Mouse (Mus musculus) right cerebral cortex, postnatal 25 days (tissue): Measurements from ENCODE around the gene Zfp950.
"Not testable (repeated sequence)": the region's sequence is repeated elsewhere in the genome, so short reads cannot be mapped to it uniquely, and the experiment has no call there.

Source experiments
- DNase-seq: peaks from one replicate; pipeline ENCODE4 v3.0.0; 2022

Gene Zfp950

DNA sequence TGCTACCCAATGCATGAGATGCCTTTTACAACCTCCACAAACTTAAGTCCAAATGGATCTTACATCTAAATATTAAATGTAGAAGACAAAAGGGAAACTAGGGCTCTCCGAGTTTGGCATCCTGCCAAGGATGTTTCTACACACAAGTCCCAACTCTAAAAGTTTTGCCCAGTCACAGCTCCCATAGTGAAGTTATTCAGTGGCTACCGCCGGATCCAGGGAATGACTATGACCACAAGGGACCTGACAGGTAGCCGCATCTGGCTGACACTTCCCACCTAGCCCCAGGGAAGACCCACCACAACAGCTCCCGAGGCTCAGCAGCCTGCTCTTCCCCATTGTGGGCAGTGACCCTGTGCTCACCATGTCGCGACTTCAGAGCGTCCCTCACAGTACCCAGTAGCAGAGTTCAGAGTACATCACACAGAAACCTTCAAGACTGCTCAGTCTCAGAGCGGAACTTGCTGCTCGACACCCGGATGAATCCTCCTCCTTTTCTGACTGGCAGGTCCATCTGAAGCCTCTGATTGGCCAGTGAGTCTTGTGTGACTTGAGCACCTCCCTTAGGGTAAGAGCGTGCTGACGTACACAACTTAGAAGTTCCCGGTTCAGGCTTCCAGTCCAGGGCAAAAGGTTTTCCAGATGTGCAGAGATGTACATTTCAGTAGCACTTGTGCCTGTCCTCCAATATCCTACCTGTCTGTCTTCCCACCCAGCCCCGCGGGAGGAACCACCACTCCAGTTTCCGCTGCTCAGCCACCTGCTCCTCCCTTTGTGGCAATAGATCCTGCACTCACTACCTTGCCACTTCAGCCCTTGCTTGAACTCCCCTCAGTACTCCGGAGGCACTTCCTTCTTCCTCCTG lies at the start of gene Zfp950:
Zfp950 (minus strand) TSS at position 499 of the 865 bp plus-strand sequence.
- DNase-seq = peak; percentile 83

DNA sequence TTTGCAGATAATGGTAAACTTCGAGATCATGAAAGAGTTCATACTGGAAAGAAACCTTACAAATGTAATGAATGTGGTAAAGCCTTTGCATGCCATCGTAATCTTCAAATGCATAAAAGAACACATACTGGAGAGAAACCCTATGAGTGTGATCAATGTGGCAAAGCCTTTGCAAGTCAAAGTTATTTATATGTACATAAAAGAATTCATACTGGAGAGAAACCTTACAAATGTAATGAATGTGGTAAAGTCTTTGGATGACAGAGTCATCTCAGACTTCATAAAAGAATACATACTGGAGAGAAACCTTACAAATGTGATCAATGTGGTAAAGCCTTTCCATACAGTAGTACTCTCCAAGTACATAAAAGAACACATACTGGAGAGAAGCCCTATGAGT lies 43.0 kb upstream of the Zfp950 start, which contains the start of gene Gm6020:
Gm6020 (plus strand) TSS at position 301 of the 400 bp plus-strand sequence.
- not testable (repeated sequence) for DNase-seq

DNA sequence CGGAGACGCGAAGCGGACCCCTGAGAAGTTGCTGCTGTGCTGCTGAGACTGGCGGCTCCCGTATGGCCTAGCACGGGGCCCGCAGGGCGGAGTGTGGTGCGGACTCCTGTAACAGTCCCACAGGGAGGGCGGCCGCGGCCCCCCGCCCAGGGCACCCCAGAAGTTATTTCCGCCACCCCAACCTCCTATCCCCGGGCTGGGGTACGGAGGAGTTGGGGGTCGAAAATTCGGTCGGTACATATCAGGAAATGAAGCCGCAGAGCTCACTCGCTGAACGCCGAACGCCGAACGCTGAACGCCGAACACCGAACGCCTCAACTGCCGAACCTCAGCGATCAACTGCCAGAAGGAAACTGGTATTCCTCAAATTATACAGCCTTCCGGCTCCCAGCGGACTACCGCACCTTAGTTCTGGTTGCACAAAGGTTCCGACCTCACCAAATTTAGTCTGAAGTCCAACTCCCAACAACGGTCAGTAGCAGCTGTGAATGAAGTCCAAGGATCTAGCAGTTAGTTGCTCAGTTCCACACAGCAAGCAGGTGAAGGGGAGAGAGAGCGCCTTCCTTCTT lies 35.2 kb upstream of the Zfp950 start, which contains the start of gene Gm7102:
Gm7102 (minus strand) TSS at position 554 of the 569 bp plus-strand sequence.
- DNase-seq = no peak

DNA sequence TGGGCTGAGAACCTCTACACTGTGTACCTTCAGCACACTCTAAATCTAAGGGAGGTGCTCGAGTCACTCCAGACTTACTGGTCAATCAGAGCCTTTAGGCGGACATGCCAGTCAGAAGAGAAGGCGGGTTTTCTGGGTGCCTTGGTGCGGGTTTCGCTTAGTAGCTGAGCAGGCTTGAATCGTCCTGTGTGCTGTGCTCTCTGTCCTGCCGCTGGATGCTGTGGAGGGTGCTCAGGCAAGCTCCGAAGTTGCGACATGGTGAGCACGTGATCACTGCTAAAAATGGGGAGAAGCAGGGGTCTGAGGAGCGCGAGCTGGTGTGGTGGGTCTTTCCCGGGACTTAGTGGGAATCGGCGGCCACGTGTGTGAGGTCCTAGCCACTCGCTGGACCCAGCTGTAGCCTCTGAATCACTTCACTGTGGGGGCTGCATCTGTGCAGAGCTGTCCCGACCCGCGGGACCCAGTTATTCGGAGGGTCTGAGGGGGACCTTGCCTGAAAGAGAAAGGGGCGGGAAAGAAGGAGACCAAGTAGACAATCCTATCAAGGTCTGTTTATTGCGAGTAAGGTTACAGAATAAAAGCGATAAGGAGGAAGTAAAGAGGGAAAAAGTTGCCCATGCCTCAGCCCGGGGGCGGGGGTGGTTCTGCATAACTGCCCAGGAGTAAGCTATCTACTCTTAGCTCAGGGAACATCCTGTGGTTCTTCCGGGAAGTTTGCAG lies 11.2 kb upstream of the Zfp950 start:
- no peak for DNase-seq

DNA sequence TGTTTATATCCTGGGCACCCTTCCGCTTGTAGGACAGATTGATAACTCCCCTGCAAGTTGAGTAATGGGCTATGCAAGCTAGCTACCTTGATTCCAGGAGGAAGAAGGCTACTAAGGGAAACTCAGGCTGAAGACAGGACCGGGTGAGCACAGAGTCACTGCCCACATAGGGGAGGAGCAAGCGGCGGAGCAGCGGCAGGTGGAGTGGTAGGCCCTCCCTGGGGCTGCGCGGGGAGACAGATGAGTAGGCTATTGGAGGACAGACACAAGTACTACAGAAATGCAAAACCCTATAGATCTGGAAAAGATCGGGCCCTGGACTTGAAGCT lies 10.7 kb upstream of the Zfp950 start:
- no peak for DNase-seq

DNA sequence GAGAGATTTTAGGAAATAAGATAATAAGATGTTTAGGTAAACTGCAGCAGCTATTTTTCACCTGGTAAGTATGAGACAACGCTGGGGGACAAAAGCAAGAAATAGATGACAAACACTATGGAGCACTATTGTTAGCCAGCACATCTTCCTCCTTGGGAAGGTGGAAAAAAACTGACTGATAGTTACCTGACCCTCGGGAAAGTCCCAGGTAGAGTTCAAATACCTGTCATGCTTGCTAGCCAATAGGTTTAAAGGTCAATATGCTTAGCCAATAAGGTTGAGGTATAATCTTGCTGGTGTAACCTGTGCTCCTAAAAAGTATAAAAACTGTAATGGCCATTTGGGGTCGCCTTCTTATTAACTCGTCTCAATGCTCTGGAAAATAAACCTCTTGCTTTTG lies 659 bp upstream of the Zfp950 start:
- no peak for DNase-seq

DNA sequence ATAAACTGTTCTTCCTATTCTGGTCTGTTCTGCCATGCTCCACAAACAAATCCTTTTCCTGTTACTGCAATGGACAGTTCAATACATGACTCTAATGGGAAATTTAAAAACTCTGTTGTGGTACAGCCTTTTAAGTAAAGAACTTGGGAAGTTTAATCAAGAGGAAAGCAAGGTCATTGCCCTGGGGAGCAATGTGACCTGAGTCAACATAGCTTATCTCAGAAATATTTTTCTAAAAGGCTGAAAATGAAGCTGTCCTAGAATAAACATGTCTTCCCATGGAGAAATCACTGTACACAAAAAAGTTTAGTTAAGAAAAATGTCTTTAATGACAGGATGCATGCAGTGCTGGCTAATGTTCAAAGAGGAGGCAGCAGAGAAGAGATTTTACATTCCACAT lies 2.0 kb downstream of the Zfp950 start:
- no peak for DNase-seq

DNA sequence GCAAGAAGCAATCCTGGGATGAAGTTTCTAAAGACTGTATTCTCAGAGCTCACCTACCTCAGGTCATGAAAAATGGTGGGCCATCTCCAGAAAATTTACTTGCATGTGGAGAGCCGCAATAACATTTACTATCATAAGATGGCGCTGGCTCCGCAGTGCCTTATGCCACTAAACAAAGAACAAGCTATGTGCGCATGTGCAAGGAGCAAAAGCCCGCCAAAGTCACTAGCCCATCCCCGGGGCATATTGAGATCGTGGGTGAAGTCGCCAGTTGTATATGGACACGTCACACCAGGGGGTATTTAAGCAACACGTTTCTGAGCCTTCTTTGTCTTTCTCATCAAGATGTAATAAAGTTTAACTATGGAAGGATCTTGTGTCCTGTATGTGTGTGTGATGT lies 9.5 kb downstream of the Zfp950 start:
- DNase-seq = no peak

DNA sequence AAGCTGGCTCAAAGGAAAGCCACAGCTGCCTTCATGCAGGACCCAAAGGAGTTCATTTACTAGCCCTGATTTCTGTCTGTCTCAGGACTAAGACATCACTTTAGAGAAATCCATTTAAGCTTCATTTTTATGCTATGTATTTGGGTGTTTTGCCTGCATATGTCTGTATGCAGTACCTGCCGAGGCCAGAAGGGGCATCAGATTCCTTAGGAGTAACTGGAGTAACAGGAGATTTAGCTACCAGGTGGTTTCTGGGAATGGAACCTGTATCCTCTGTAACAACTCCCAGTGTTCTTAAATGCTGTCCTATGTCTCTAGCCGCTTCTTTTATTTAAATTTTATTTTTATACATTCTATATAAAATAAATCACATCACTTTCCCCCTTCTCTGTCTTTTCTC lies 30.5 kb downstream of the Zfp950 start:
- DNase-seq = no peak

DNA sequence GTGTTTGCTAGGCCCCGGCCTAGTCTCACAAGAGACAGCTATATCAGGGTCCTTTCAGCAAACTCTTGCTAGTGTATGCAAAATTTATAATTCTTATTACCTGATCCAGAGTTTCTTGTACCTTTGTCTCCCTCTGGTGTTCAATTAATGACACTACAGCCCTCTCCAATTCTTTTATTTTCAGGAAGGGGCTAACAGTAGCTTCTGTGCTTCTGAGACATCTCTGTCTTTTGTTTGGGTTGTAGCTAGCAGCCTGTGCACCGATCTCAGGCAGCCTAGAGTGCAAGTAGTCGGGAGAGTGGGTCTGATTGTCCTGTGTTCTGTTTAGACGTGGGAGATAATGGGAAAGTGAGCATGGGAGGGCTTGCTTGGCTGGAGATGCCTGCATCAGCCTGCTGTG lies 42.9 kb downstream of the Zfp950 start:
- DNase-seq = no peak

DNA sequence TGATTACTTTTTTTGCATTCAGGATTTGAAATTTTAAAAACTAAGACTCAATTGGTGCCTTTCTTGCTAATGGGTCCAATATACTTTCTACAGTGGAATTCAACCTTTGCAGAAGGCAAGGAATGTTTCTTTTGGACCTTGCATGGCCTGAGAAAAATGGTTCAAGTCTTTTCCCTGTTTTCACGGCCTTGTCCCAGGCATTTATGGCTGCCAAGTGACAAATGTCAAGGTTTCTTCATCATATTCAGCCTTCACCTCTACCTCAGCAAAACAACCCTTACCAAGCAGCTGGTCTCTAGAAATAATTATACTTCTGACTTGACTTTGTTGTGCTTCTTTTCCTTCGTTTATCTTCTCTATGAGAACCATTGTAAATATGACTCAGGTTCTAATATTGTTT lies 43.9 kb downstream of the Zfp950 start:
- no peak for DNase-seq

DNA sequence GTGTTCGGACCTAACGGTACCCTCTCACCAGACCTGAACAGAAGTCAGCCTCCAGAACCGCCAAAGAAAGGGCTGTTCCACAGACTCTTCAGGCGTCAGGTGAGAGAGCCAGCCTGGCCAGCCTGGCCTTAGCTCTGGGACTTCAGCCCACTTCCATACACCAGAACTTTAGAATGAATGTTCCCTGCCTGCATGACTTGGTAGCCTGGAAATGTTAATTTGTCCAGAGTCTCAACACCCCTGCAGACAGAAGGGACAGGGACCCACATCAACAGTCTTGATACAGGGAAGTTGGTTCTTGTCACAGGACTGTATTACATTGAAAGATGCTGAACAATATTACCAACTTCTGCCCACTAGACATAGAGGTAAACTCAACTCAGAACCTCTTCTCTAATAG lies 50.1 kb downstream of the Zfp950 start:
- no peak for DNase-seq

DNA sequence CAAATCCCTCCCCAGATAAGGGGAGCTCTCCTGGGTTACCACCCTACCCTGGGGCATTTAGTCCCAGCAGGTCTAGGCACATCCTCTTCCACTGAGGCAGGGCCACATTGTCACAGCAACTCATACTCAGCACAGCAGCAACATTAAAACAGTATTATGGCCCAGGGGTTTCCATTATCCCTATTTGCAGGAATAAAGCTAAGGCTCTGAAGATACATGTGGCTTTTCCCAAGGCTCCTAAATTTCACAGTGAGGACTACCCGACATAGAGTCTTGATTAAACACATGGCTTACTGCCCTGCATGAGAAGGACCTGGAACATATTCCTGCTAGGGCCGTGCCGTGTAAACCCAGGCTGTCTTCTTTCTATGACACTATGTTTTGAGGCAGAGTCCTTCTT lies 51.6 kb downstream of the Zfp950 start:
- DNase-seq = no peak

DNA sequence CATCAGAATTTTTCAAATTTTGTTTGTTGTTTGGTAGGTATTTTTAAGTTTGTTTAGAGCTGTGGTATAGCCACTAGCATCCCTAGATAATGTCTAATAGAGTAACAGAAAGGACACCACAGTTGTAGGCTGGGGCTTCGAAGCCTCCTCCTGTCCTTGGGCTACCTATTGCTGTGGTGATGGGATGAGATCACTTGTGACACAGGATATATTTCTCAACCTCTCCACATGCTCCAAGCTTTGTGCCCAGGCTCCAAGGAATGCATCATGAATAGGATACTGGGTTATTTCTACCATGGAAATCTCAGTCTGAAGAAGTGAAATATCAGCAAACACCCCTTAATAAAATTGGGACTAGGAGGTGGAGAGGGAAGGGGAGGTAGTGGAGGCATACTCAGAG lies 52.9 kb downstream of the Zfp950 start:
- no peak for DNase-seq

DNA sequence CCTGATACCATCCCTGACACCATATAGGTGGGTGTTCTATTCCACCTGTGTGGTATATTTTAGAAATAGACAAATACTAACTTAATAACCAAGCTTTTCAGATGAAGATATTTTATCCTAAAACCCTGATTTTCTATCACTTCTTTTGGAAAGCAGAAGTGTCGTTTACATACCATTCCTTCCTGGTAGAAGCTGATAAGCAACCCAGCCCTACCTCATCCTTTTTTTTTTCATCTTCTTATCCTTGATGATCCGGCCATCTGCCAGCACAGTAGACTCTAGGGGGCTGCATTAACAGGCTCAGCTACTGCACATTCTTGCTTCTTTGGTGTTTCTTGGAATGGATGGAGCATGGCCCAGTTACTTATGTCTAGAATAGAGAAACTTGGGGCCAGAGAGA lies 55.4 kb downstream of the Zfp950 start:
- DNase-seq = no peak

DNA sequence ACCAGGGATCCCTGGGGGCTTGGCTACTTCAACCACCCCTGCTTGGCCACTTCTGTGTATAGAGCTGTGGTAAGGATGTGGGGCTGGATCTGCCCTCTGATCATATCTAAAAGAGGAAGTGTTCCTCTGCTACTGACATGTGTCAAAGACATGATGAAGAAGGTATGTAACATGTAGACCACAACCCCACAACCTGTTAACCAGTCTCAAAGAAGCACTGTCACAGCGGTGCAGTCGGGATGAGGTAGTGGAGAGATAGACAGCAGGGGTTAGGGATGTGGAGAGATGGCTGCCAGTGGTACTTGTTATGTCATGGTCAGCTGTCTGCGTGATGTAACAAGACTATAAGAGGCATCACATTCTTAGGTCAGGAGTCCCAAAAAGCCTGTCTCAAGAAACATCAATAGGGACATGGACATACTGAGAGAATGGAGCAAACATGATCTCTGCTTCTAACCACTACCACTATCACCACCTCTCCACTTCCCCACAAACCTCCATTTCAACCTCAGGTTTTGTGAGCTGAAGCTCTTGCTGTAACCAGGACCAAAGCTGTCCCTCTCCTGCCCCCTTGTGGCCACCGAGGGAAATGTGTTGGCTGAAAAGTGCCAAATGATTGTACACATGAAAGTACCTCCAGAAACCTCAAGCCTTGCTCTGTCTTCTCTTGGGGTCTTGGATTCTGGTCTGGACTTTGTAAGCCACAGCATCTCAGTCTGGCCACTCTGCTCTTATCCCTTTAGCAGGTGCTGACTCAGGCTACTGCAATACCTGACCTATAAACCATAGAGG lies 56.3 kb downstream of the Zfp950 start:
- peak; percentile 82 for DNase-seq

DNA sequence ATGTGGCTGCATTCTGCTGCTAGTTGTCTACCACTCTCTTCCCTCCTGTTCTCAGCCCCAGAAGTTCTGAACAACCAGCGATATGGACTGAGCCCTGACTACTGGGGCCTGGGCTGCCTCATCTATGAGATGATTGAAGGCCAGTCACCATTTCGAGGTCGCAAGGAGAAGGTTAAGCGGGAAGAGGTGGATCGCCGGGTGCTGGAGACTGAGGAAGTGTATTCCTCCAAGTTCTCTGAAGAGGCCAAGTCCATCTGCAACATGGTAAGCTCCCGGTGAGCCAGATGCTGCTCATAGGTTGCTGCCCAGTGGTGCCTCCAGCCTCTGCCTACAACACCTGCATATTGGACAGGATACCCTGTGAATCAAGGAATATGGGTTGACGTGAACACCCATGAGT lies 57.6 kb downstream of the Zfp950 start:
- DNase-seq = no peak

DNA sequence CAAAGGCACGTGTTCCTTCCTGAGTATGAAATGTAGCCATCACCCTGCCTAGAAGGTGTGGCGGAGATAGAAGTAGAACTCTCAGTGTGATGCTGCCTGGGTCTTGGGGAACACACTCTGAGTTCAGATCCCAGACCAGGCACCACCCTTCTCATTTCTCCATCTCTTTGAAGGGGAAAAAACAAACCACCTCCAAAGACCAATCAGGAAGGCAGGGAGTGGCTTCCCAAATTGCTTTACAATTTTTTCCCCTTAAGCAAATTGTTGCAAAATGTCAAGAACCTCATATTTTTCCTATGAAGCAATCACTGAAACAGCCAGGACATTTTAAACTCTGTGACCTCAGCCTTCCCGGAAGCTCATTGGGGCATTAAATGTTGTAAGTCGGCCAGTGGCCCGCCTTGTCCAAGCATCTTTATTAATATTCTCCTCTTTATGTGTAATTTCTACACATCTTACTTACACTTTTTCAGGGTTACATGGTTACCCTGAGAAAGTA lies 60.3 kb downstream of the Zfp950 start:
- no peak for DNase-seq

DNA sequence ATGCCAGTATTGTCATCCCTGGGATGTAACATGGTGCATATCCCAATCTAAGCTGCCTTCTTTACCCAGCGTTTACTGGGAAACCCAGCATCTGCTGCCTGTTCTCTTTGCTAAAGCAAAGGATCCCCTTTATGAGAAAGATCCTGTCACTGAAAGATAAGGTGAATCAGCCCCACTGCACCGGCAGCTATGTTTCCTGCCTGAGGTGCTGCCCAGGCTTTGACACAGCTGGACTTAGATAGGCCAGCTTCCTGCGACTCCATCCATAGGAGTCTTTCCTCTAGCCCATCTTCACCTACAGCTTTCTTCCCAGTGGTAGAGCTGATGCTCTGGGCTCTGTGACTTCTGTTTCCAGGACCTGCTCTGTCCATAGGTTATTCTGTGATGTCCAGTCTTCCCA lies 62.0 kb downstream of the Zfp950 start:
- no peak for DNase-seq

DNA sequence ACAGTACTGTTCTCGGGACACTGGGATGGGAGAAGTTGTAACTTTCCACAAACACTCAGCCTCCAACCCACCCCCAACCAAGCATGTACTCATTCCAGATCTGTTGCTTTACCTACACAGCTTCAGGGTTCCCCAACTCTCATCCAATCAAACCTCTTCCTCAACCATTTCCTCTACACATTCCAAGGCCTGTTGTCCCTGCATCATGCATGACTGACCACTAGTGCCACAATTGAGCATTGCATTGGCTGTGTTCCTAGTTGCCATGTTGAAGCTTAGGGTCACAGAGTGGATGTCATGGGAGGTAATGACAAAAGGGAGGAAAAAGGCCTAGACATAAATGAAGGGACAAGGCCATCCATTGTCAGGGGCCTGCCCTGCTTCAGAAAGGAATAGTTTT lies 75.6 kb downstream of the Zfp950 start:
- no peak for DNase-seq

DNA sequence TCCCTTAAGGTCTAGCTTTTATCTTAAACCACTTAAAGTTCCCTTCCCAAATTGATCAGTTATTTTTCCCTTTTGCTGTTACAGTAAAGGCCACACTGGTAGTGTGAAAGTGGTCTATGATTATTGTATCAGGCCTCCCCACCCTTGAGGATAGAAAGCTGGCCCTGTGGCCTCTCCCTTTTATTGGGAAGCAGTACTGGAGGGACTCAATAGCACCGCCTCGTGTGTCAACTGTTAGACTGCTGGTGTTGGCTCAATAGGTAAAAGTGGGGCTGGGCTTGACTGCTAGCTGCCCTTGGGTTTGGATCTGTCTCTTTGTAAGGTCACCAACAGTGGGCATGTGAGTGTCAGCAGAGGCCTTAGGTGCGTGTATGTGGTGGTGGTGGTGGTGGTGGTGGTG lies 76.3 kb downstream of the Zfp950 start:
- DNase-seq = no peak

DNA sequence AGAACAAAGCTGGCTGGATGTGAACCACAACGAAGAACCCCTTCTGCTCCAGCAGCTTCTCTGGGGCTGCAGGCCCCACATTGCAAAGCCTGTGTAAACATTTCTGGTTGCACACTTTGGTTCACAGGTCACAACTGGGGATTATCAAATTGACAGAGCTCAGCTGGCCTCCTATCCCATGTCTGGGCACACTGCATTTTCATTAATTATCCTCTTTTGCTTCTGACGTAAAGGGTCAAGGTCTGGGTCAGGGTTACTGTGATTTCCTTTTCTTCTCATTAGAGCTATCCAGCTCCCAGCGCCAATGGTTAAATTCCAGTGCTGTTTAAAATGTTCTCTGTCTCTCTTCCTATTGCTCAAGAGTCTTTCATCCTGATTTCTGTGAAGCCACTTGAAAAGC lies 83.1 kb downstream of the Zfp950 start:
- no peak for DNase-seq
